Mouse (Mus musculus) layer of hippocampus, adult 2 months (tissue): ENCODE data around the gene Elovl6. TPM values are rescaled to one million over a fixed set of nuclear protein-coding genes. Genes with fewer than 3 reads are reported as not detected.

Experiments
- DNase-seq, 2 experiments: peaks; one replicate each; pipeline ENCODE4 v3.0.0; 2022; ENCODE audit warnings: low spot score in 2 of 2
- H3K27ac ChIP-seq: fragments of 200-600 bp; 2 replicates; pipeline ENCODE4 v1.8.1; 2022
- H3K4me3 ChIP-seq: fragments of 200-600 bp; 2 replicates; pipeline ENCODE4 v1.8.1; 2022; ENCODE audit warnings: mild to moderate bottlenecking
- CTCF ChIP-seq: fragments of 200-600 bp; conservative IDR thresholded peaks from 2 replicates; pipeline ENCODE4 v1.8.1; 2022; ENCODE audit warnings: antibody characterized with exemption, mild to moderate bottlenecking, moderate library complexity
- total RNA-seq, 2 experiments: library from RNA; stranded (reverse); gene quantifications; 2 replicates each; pipeline ENCODE4 v1.2.3; 2021

Elovl6 gene
- total RNA-seq, 2 experiments from 2014 or later: 28.3 to 30.4 TPM

GRCm38 (mm10) chr3:129547837-129548435, 15.8 kb downstream of the Elovl6 start:
- no peak for TF ChIP-seq CTCF
- no peak overlapping the region for H3K4me3 ChIP-seq
- no peak for DNase-seq
- H3K27ac ChIP-seq: no peak overlapping the region

- no peak overlapping the region for H3K4me3 ChIP-seq
- DNase-seq: no peak
- no peak overlapping the region for H3K27ac ChIP-seq
- TF ChIP-seq CTCF: no peak
Measured at GRCm38 (mm10) chr3:129548760-129549159, 16.6 kb downstream of the Elovl6 start.

- no peak for TF ChIP-seq CTCF
- Histone ChIP-seq H3K4me3 (no peak overlapping the region), H3K27ac (no peak overlapping the region)
- DNase-seq: no peak
Measured at GRCm38 (mm10) chr3:129549546-129549945, 17.4 kb downstream of the Elovl6 start.

- DNase-seq: no peak
- H3K4me3 ChIP-seq: no peak overlapping the region
- H3K27ac ChIP-seq: no peak overlapping the region
- no peak for TF ChIP-seq CTCF
Measured at GRCm38 (mm10) chr3:129551581-129552290, 19.6 kb downstream of the Elovl6 start.

GRCm38 (mm10) chr3:129552370-129552769, 20.2 kb downstream of the Elovl6 start:
- DNase-seq: no peak
- no peak overlapping the region for H3K4me3 ChIP-seq
- no peak for TF ChIP-seq CTCF
- no peak overlapping the region for H3K27ac ChIP-seq

- Histone ChIP-seq H3K27ac (no peak overlapping the region), H3K4me3 (no peak overlapping the region)
- TF ChIP-seq CTCF: no peak
- DNase-seq: no peak
Measured at GRCm38 (mm10) chr3:129553173-129553572, 21.0 kb downstream of the Elovl6 start.

GRCm38 (mm10) chr3:129553661-129554060, 21.5 kb downstream of the Elovl6 start:
- no peak overlapping the region for H3K27ac ChIP-seq
- H3K4me3 ChIP-seq: no peak overlapping the region
- no peak for DNase-seq
- no peak for TF ChIP-seq CTCF

- no peak overlapping the region for H3K4me3 ChIP-seq
- TF ChIP-seq CTCF: no peak
- H3K27ac ChIP-seq: no peak overlapping the region
- no peak for DNase-seq
Measured at GRCm38 (mm10) chr3:129554436-129554835, 22.3 kb downstream of the Elovl6 start.

GRCm38 (mm10) chr3:129557048-129557447, 24.9 kb downstream of the Elovl6 start:
- TF ChIP-seq CTCF: no peak
- H3K4me3 ChIP-seq: no peak overlapping the region
- H3K27ac ChIP-seq: no peak overlapping the region
- DNase-seq: no peak

- no peak for DNase-seq
- TF ChIP-seq CTCF: no peak
- Histone ChIP-seq H3K27ac (no peak overlapping the region), H3K4me3 (no peak overlapping the region)
Measured at GRCm38 (mm10) chr3:129557566-129557965, 25.4 kb downstream of the Elovl6 start.

GRCm38 (mm10) chr3:129558016-129558955, 26.1 kb downstream of the Elovl6 start:
- no peak for TF ChIP-seq CTCF
- no peak for DNase-seq
- H3K27ac ChIP-seq: no peak overlapping the region
- H3K4me3 ChIP-seq: no peak overlapping the region

GRCm38 (mm10) chr3:129560068-129560467, 27.9 kb downstream of the Elovl6 start:
- H3K27ac ChIP-seq: no peak overlapping the region
- TF ChIP-seq CTCF: no peak
- H3K4me3 ChIP-seq: no peak overlapping the region
- no peak for DNase-seq

GRCm38 (mm10) chr3:129561011-129561410, 28.9 kb downstream of the Elovl6 start:
- TF ChIP-seq CTCF: no peak
- peak in 1 of 2 experiments; percentile 57 for DNase-seq
- Histone ChIP-seq H3K27ac (no peak overlapping the region; the same call in 1 of the 2 replicates), H3K4me3 (no peak overlapping the region)
